Mouse (Mus musculus) liver, postnatal 0 days (tissue): Measurements from ENCODE around the gene Pnliprp1. TPM values are rescaled to one million over a fixed set of nuclear protein-coding genes. Genes with fewer than 3 reads are reported as not detected.

Experiments
- ATAC-seq: fragments of 200-750 bp; cut with Nextera tagmentation; 2 replicates; pipeline ENCODE4 v1.8.0; 2017; ENCODE audit warnings: mild to moderate bottlenecking, moderate library complexity
- DNase-seq: peaks from one replicate; pipeline ENCODE4 v3.0.0-alpha.2; 2016
- H3K27ac ChIP-seq: fragments of 300-500 bp; sonication (generic); 2 replicates; pipeline ENCODE4 v1.5.1; 2014; ENCODE audit warnings: antibody characterized with exemption, moderate library complexity, mild to moderate bottlenecking, low read depth
- H3K27me3 ChIP-seq: fragments of 300-500 bp; sonication (generic); 2 replicates; pipeline ENCODE4 v1.6.1; 2014; ENCODE audit warnings: low read length, control low read depth, mixed read lengths; ENCODE audit not compliant: insufficient read depth
- H3K36me3 ChIP-seq: fragments of 300-500 bp; sonication (generic); replicated peaks from 2 replicates; pipeline ENCODE4 v1.6.1; 2014; ENCODE audit warnings: mild to moderate bottlenecking, control low read depth, low read length, moderate library complexity, mixed read lengths; ENCODE audit not compliant: insufficient read depth
- H3K4me1 ChIP-seq: fragments of 300-500 bp; sonication (generic); 2 replicates; pipeline ENCODE4 v1.6.1; 2014; ENCODE audit warnings: antibody characterized with exemption, mild to moderate bottlenecking, control low read depth; ENCODE audit not compliant: insufficient read depth
- H3K4me2 ChIP-seq: fragments of 300-500 bp; sonication (generic); 2 replicates; pipeline ENCODE4 v1.6.1; 2014; ENCODE audit warnings: low read depth, mild to moderate bottlenecking, low read length, moderate library complexity, mixed read lengths
- H3K4me3 ChIP-seq: fragments of 300-500 bp; sonication (generic); 2 replicates; pipeline ENCODE4 v1.5.1; 2014; ENCODE audit warnings: low read depth, low read length
- H3K9ac ChIP-seq: fragments of 300-500 bp; sonication (generic); replicated peaks from 2 replicates; pipeline ENCODE4 v1.6.1; 2014; ENCODE audit warnings: mild to moderate bottlenecking, moderate library complexity
- H3K9me3 ChIP-seq: fragments of 300-500 bp; sonication (generic); 2 replicates; pipeline ENCODE4 v1.6.1; 2016; ENCODE audit warnings: mild to moderate bottlenecking, control low read depth, low read length, mixed read lengths
- CTCF ChIP-seq: sonication (generic); IDR thresholded peaks from 2 replicates; pipeline ENCODE4 v1.5.1; 2016; ENCODE audit warnings: antibody characterized with exemption, low read depth
- EP300 ChIP-seq: IDR thresholded peaks from 2 replicates; pipeline ENCODE4 v1.6.1; 2016; ENCODE audit warnings: antibody characterized with exemption, low read depth, mild to moderate bottlenecking
- WGBS: fragments of 180-500 bp; shearing (Covaris S2); extraction: QIAGEN DNeasy Blood & Tissue Kit; methylation state at CpG from one replicate; pipeline ENCODE4 v1.1.7; 2014; ENCODE audit not compliant: insufficient replicate concordance; 5-methylcytosine and 5-hydroxymethylcytosine counted together
- polyA plus RNA-seq: library from polyadenylated mRNA; unstranded; fragments of >200 nt; fragmentation: Nextera tagmentation; extraction: Ambion mirVana; gene quantifications from 2 replicates; pipeline ENCODE4 v1.2.1, GENCODE M21; 2015

Pnliprp1 gene
- polyA plus RNA-seq, 1 experiment from 2014 or later: 3.4 TPM

GRCm38 (mm10) chr19:58717925-58718324 is 10.8 kb upstream of the Pnliprp1 start:
- no peak for TF ChIP-seq CTCF
- TF ChIP-seq EP300: no peak
- 60% methylated on average over 4 of the region's 4 CpGs for WGBS
- H3K9ac ChIP-seq: no peak overlapping the region
- no peaks in the 10 kb centered on the region for H3K4me1 ChIP-seq
- H3K9me3 ChIP-seq: no peaks in the 10 kb centered on the region
- ATAC-seq (no peak), DNase-seq (no peak)
- H3K4me3 ChIP-seq: no peak overlapping the region
- H3K27me3 ChIP-seq: no peaks in the 10 kb centered on the region
- no peak overlapping the region for H3K27ac ChIP-seq
- no peak overlapping the region for H3K4me2 ChIP-seq
- H3K36me3 ChIP-seq: no peaks in the 10 kb centered on the region

- Histone ChIP-seq H3K27me3 (no peaks in the 10 kb centered on the region), H3K27ac (no peak overlapping the region), H3K36me3 (no peaks in the 10 kb centered on the region), H3K4me1 (no peaks in the 10 kb centered on the region), H3K4me2 (no peak overlapping the region), H3K9me3 (no peaks in the 10 kb centered on the region), H3K9ac (no peak overlapping the region), H3K4me3 (no peak overlapping the region)
- DNase-seq (no peak), ATAC-seq (no peak)
- no peak for TF ChIP-seq CTCF
- TF ChIP-seq EP300: no peak
Measured at GRCm38 (mm10) chr19:58720439-58720838, 8.2 kb upstream of the Pnliprp1 start.

- TF ChIP-seq EP300 (no peak), CTCF (no peak)
- ATAC-seq (peak; percentile 51; the same call in 1 of the 2 replicates), DNase-seq (no peak)
- H3K4me2 ChIP-seq: no peak overlapping the region
- WGBS: 48% methylated on average over 5 of the region's 5 CpGs
- H3K4me3 ChIP-seq: no peak overlapping the region
- H3K27ac ChIP-seq: no peak overlapping the region
- H3K9ac ChIP-seq: no peak overlapping the region
- no peaks in the 10 kb centered on the region for H3K27me3 ChIP-seq
- no peaks in the 10 kb centered on the region for H3K36me3 ChIP-seq
- H3K4me1 ChIP-seq: no peaks in the 10 kb centered on the region
- no peaks in the 10 kb centered on the region for H3K9me3 ChIP-seq
Measured at GRCm38 (mm10) chr19:58726551-58726950, 2.1 kb upstream of the Pnliprp1 start.

- ATAC-seq (no peak), DNase-seq (no peak)
- Histone ChIP-seq H3K27ac (no peak overlapping the region), H3K9me3 (no peaks in the 10 kb centered on the region), H3K9ac (no peak overlapping the region), H3K4me3 (no peak overlapping the region), H3K36me3 (no peaks in the 10 kb centered on the region), H3K27me3 (no peaks in the 10 kb centered on the region), H3K4me2 (no peak overlapping the region), H3K4me1 (no peaks in the 10 kb centered on the region)
- 62% methylated on average over 5 of the region's 5 CpGs for WGBS
- no peak for TF ChIP-seq EP300
- TF ChIP-seq CTCF: no peak
Measured at GRCm38 (mm10) chr19:58727756-58728155, 931 bp upstream of the Pnliprp1 start.

GRCm38 (mm10) chr19:58733216-58733615 is 4.5 kb downstream of the Pnliprp1 start:
- Histone ChIP-seq H3K9me3 (no peaks in the 10 kb centered on the region), H3K4me1 (no peaks in the 10 kb centered on the region), H3K27me3 (no peaks in the 10 kb centered on the region), H3K4me3 (no peak overlapping the region), H3K9ac (no peak overlapping the region), H3K4me2 (no peak overlapping the region), H3K27ac (no peak overlapping the region), H3K36me3 (no peaks in the 10 kb centered on the region)
- 64% methylated on average over 6 of the region's 6 CpGs for WGBS
- ATAC-seq: no peak
- no peak for DNase-seq
- TF ChIP-seq EP300 (no peak), CTCF (no peak)

GRCm38 (mm10) chr19:58738111-58738510 is 9.4 kb downstream of the Pnliprp1 start:
- no peak overlapping the region for H3K4me3 ChIP-seq
- WGBS: 65% methylated on average over 4 of the region's 4 CpGs
- no peak overlapping the region for H3K9ac ChIP-seq
- H3K27me3 ChIP-seq: no peaks in the 10 kb centered on the region
- TF ChIP-seq CTCF: no peak
- TF ChIP-seq EP300: no peak
- no peaks in the 10 kb centered on the region for H3K9me3 ChIP-seq
- H3K36me3 ChIP-seq: no peaks in the 10 kb centered on the region
- no peak overlapping the region for H3K27ac ChIP-seq
- no peaks in the 10 kb centered on the region for H3K4me1 ChIP-seq
- ATAC-seq (no peak), DNase-seq (no peak)
- H3K4me2 ChIP-seq: no peak overlapping the region

GRCm38 (mm10) chr19:58741036-58741435 is 12.3 kb downstream of the Pnliprp1 start:
- 79% methylated on average over 6 of the region's 6 CpGs for WGBS

More at GRCm38 (mm10) chr19:58741036-58741435, 12.3 kb downstream of the Pnliprp1 start:
- DNase-seq (no peak), ATAC-seq (no peak)
- Histone ChIP-seq H3K4me1 (no peaks in the 10 kb centered on the region), H3K9ac (no peak overlapping the region), H3K27ac (no peak overlapping the region), H3K36me3 (no peaks in the 10 kb centered on the region), H3K4me2 (no peak overlapping the region), H3K9me3 (no peaks in the 10 kb centered on the region), H3K4me3 (no peak overlapping the region), H3K27me3 (no peaks in the 10 kb centered on the region)
- TF ChIP-seq EP300: no peak
- TF ChIP-seq CTCF: no peak
